Mouse (Mus musculus): ENCODE results near the gene Naa80.

Naa80 gene

GRCm38 (mm10) chr9:107593101-107593976, 14.7 kb downstream of the Naa80 start:
- ATAC-seq (ENCODE audit: insufficient number of reproducible peaks, low FRiP score, low TSS enrichment), result peak; percentile 69; the same call in 1 of the 2 replicates

GRCm38 (mm10) chr9:107594281-107595062, 15.8 kb downstream of the Naa80 start:
- no peak for ATAC-seq (ENCODE audit: insufficient number of reproducible peaks, low FRiP score, low TSS enrichment)

- no peak for ATAC-seq (ENCODE audit: insufficient number of reproducible peaks, low FRiP score, low TSS enrichment)
Measured at GRCm38 (mm10) chr9:107596619-107597569, 18.2 kb downstream of the Naa80 start.

- ATAC-seq (ENCODE audit: insufficient number of reproducible peaks, low FRiP score, low TSS enrichment), result no peak
Measured at GRCm38 (mm10) chr9:107598385-107598784, 19.7 kb downstream of the Naa80 start.

GRCm38 (mm10) chr9:107599433-107599832, 20.7 kb downstream of the Naa80 start:
- no peak for ATAC-seq (ENCODE audit: insufficient number of reproducible peaks, low FRiP score, low TSS enrichment)

GRCm38 (mm10) chr9:107599842-107600241, 21.2 kb downstream of the Naa80 start:
- ATAC-seq (ENCODE audit: insufficient number of reproducible peaks, low FRiP score, low TSS enrichment), result no peak

GRCm38 (mm10) chr9:107600745-107601144, 22.1 kb downstream of the Naa80 start:
- no peak for ATAC-seq (ENCODE audit: insufficient number of reproducible peaks, low FRiP score, low TSS enrichment)

- no peak for ATAC-seq (ENCODE audit: insufficient number of reproducible peaks, low FRiP score, low TSS enrichment)
Measured at GRCm38 (mm10) chr9:107601275-107601674, 22.6 kb downstream of the Naa80 start.

GRCm38 (mm10) chr9:107602068-107602648, 23.5 kb downstream of the Naa80 start:
- peak; percentile 51; the same call in 1 of the 2 replicates for ATAC-seq (ENCODE audit: insufficient number of reproducible peaks, low FRiP score, low TSS enrichment)

GRCm38 (mm10) chr9:107603251-107603650, 24.6 kb downstream of the Naa80 start:
- no peak for ATAC-seq (ENCODE audit: insufficient number of reproducible peaks, low FRiP score, low TSS enrichment)

- ATAC-seq (ENCODE audit: insufficient number of reproducible peaks, low FRiP score, low TSS enrichment), result no peak
Measured at GRCm38 (mm10) chr9:107605041-107605661, 26.5 kb downstream of the Naa80 start.

GRCm38 (mm10) chr9:107606591-107606990, 27.9 kb downstream of the Naa80 start:
- ATAC-seq (ENCODE audit: insufficient number of reproducible peaks, low FRiP score, low TSS enrichment), result no peak

GRCm38 (mm10) chr9:107607036-107607435, 28.3 kb downstream of the Naa80 start:
- ATAC-seq (ENCODE audit: insufficient number of reproducible peaks, low FRiP score, low TSS enrichment), result no peak

GRCm38 (mm10) chr9:107607653-107608245, 29.1 kb downstream of the Naa80 start:
- ATAC-seq (ENCODE audit: insufficient number of reproducible peaks, low FRiP score, low TSS enrichment), result no peak

- ATAC-seq (ENCODE audit: insufficient number of reproducible peaks, low FRiP score, low TSS enrichment), result no peak
Measured at GRCm38 (mm10) chr9:107608741-107609432, 30.2 kb downstream of the Naa80 start, which contains the start of gene Sema3b. Sema3b (minus strand) TSS chr9:107609229.

- no peak for ATAC-seq (ENCODE audit: insufficient number of reproducible peaks, low FRiP score, low TSS enrichment)
Measured at GRCm38 (mm10) chr9:107609433-107609830, 30.7 kb downstream of the Naa80 start.

- no peak; the same call in 1 of the 2 replicates for ATAC-seq (ENCODE audit: insufficient number of reproducible peaks, low FRiP score, low TSS enrichment)
Measured at GRCm38 (mm10) chr9:107611456-107612190, 32.9 kb downstream of the Naa80 start.
